Mouse (Mus musculus): ENCODE results near the gene Selenon. TPM values are rescaled to one million over a fixed set of nuclear protein-coding genes. Genes with fewer than 3 reads are reported as not detected.

Selenon gene
- polyA plus RNA-seq, 1 experiment: 33.3 TPM

GRCm38 (mm10) chr4:134491716-134492115 is 60.2 kb downstream of the Selenon start:
- no peak for TF ChIP-seq CTCF (IDR thresholded peaks at IDR 0.05; ENCODE audit: low read depth, low read length)
- H3K4me1 ChIP-seq (ENCODE audit: control insufficient read depth, insufficient read depth, low read length): peaks cover 27% of the 10 kb centered on the region
- H3K4me3 ChIP-seq (ENCODE audit: insufficient read depth, low read length): no peak overlapping the region
- H3K27ac ChIP-seq (ENCODE audit: insufficient read depth, low read depth, low read length): no peak overlapping the region

DNA sequence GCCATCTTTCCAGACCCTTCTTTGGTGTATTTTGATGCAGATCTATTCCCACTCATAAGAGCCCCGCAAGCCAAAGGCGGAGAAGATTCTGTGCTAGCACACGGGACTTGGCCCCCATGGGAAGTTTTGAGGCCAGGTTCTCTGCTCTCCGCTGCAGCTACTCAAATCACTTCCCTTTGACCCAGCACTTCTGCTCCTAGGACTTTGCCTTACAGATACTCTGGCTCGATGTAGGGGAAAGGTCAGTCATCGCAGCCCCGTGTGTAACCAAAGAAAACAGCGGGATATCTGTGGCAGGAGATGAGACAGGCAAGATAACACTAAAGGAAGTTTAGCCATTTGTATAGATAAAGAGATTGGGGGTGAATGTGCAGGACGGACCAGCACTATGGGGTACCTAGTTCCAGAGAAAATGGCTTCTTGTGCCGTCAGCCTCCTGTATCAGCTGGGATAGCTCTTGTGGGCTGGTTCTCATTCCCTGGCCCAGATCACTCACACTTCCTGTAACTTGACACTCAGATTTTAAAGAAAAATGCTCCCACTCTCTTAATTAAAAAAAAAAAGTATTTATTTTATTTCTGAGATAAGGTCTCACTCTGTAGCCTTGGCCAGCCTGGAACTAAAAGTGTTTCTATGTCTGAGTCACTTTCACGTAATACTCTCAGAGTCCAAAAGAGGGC is 61.8 kb downstream of the Selenon start:
- TF ChIP-seq CTCF (IDR thresholded peaks at IDR 0.05; ENCODE audit: low read depth, low read length): no peak
- TF ChIP-seq POLR2A (IDR thresholded peaks at IDR 0.05; ENCODE audit: borderline replicate concordance, low read depth, low read length): no peak
- Histone ChIP-seq H3K4me1 (ENCODE audit: control insufficient read depth, insufficient read depth, low read length) (peaks cover 14% of the 10 kb centered on the region), H3K27ac (ENCODE audit: insufficient read depth, low read depth, low read length) (no peak overlapping the region), H3K4me3 (ENCODE audit: insufficient read depth, low read length) (no peak overlapping the region)

GRCm38 (mm10) chr4:134488211-134488610 is 63.8 kb downstream of the Selenon start:
- peaks cover 4% of the 10 kb centered on the region; the same call in 1 of the 2 replicates for H3K4me1 ChIP-seq (ENCODE audit: control insufficient read depth, insufficient read depth, low read length)
- TF ChIP-seq POLR2A (IDR thresholded peaks at IDR 0.05; ENCODE audit: borderline replicate concordance, low read depth, low read length) (no peak), CTCF (IDR thresholded peaks at IDR 0.05; ENCODE audit: low read depth, low read length) (no peak)
- H3K4me3 ChIP-seq (ENCODE audit: insufficient read depth, low read length): no peak overlapping the region
- H3K27ac ChIP-seq (ENCODE audit: insufficient read depth, low read depth, low read length): no peak overlapping the region

Other genes starting within 250 kb of the Selenon start
- not detected in 2 replicates for gene Trim63, start 237.0 kb downstream of the Selenon start, polyA plus RNA-seq (2012; ENCODE audit: insufficient read depth, insufficient read length, missing spikeins)
- not detected in 2 replicates for gene Slc30a2, start 209.0 kb downstream of the Selenon start, polyA plus RNA-seq (2012; ENCODE audit: insufficient read depth, insufficient read length, missing spikeins)
- 0.56 TPM in 1 of 2 replicates, not detected in the other for gene Extl1, start 168.3 kb downstream of the Selenon start, polyA plus RNA-seq (2012; ENCODE audit: insufficient read depth, insufficient read length, missing spikeins)
- 6.4 and 8.0 TPM in 2 replicates for gene Pafah2, start 155.8 kb downstream of the Selenon start, polyA plus RNA-seq (2012; ENCODE audit: insufficient read depth, insufficient read length, missing spikeins)
- 314 and 367 TPM in 2 replicates for gene Stmn1, start 83.8 kb downstream of the Selenon start, polyA plus RNA-seq (2012; ENCODE audit: insufficient read depth, insufficient read length, missing spikeins)
- gene Paqr7, start 55.5 kb downstream of the Selenon start, polyA plus RNA-seq (2012; ENCODE audit: insufficient read depth, insufficient read length, missing spikeins): 37.0 and 41.9 TPM in 2 replicates
- 4.0 and 4.4 TPM in 2 replicates for gene Aunip, start 41.2 kb downstream of the Selenon start, polyA plus RNA-seq (2012; ENCODE audit: insufficient read depth, insufficient read length, missing spikeins)
- 58.9 and 59.7 TPM in 2 replicates for gene Mtfr1l, start 16.8 kb downstream of the Selenon start, polyA plus RNA-seq (2012; ENCODE audit: insufficient read depth, insufficient read length, missing spikeins)
- 87.4 and 93.7 TPM in 2 replicates for gene Man1c1, start 152.1 kb upstream of the Selenon start, polyA plus RNA-seq (2012; ENCODE audit: insufficient read depth, insufficient read length, missing spikeins)
- gene Ldlrap1, start 215.9 kb upstream of the Selenon start, polyA plus RNA-seq (2012; ENCODE audit: insufficient read depth, insufficient read length, missing spikeins): 34.0 and 36.2 TPM in 2 replicates